Mouse (Mus musculus) cerebellum, adult 8-10 months (tissue): Measurements from ENCODE around the gene Caln1.

Experiments used
- DNase-seq: peaks from one replicate; pipeline ENCODE4 v3.0.0; 2022

The Caln1 gene

DNA sequence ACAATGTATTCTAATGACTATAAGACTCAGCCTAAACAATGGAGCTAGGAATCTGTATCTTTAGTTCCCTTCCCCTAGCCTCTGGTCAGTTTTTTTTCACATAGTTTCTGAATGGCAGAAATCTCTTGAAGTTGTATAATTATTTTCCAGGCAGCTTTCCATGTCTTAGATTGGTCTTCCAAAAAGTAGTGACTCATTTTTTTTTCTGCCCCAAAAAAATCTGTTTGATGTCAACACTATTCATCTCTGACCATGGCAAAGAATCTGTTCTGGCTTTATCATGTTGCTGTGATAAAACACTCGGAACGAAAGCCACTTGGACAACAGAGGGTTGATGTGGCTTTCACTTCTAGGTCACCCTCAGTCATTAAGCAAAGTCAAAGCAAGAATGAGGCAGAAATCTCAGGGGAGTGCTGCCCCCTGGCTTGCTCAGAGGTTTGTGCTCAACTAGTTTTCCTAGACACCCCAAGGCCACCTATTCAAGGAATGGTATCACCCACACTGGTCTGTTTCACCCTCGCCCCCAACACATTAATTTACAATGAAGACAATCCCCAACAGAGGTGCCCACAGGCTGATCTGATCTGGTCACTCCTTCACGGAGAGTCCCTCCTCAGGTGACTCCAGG, 450.9 kb downstream of the Caln1 start:
- DNase-seq = no peak

DNA sequence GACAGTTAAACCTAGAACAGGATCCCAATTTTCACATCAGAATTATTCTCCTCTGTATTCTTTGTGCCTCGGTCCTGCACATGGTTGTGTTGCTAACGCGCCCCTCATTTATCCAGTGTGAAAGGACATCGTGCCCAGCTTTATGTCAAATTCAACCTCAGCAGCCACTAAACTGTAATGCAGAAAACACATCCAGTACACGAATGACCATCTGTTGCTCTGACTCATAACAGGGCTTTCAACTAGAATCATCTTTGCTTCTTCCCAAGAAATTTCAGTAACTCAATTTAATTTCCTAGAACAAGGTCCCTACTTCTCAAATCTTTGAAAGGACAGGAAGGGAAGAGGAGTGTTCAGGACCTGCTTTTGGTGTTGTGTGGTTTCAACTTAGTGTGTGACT, 451.4 kb downstream of the Caln1 start:
- no peak for DNase-seq

DNA sequence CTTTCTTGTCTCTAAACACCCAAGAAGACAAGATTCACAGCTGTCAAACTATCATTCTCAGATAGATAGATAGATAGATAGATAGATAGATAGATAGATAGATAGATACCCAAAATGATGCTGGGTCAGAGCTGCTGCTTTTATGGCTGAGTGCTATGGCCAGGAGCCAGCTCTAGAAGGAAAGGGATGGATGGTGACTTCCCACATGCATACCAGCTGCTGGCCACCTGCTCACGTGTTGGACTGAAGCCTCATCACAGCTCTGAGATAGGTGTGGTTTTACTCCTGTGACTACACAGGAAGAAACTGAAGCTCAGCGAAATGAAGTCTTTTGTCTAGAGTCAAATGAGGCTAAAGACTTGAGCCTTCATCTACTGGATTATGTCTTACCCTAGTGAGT, 456.5 kb downstream of the Caln1 start:
- no peak for DNase-seq

DNA sequence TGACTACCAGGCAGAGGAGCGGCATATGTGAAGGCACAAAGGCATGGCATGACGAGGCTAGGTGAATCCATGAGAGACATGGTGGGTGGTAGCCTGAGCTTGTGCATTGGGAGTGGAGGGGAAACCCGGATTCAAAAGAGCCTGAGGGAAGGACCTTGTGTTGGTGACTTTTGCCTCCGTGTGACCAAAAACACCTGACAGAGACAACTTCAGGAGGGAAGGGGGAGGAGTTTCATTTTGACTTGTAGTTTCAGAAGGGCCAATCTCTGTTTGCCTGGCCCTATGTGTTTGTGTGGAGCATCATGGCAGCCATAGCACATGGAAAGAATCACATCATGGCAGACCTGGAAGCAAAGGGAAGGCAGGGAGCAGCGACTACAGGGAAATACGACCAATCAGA, 479.3 kb downstream of the Caln1 start:
- no peak for DNase-seq

DNA sequence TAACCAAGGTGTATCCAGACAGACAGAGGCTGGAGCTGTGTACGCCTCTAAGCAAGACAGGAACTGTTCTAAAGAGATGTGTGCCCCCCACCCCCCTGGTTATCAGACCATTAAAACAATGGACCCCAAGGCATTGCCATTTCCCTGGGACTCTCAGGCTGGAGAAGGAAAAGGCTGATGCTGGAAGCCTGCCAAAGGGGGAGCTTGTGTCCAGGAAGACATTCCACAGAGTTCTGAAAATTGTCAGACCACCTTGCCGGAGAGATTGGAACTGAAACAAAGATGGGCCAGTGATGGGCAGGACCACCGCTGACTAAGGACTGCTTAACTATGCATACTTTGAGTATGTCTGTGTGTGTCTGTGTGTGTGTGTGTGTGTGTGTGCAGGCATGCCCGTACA, 480.4 kb downstream of the Caln1 start:
- no peak for DNase-seq

DNA sequence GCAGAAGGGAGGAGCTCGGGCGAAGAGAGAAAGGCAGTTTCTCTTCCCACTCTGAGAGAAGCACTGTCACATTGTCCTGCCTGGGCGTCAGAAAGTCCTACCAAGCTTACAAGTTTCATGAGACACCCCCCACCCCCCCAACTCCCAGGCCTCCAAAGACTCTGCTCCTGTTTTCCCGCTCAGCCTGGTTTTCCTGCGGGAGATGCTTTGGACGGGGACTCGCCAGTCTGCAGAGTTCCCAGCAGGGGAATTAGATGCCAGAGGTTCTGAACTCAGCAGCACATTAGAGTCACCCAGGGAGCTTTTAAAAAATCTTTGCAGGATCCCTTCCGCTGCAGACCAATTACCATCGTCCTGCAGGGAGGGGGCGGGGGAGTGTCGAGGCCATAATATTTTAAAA, 482.9 kb downstream of the Caln1 start:
- no peak for DNase-seq

DNA sequence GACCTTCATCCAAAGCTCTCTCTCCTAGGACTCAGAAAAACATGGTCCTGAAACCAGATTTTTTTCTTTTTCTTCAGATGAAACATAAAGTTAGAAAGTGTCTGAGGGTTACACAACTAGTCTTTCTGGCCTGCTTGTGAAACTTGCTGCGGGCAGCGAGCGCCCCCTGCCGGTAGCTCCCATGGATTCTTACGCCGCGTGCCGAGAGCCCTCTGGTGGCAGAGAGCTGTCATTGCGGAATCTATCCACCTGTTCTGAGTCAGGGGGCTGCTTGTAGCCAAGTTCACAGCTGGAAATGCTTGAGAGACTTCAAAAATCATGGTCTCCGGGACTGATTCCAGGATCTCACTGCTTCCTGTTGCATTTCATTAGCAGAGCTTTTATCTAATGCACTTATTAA, 484.1 kb downstream of the Caln1 start:
- peak; percentile 94 for DNase-seq

DNA sequence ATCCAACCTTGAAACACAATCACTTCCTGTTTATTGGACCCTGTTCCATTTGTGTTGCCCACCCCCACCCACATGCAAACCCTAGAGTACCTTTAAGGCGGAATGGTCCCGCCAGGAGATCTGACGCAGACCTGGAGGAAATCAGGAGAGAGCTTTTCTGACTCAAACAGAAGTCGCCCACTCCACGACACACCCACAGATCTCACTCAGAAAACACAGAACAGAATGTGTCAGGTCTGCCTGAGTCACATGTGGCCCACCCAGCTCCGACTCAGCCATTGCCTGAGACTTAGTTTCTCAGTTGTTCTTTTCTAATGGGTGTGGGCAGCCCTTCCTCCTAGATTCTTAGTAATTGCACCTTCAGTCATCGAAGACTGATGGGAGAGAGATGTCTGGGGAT, 485.2 kb downstream of the Caln1 start:
- no peak for DNase-seq

DNA sequence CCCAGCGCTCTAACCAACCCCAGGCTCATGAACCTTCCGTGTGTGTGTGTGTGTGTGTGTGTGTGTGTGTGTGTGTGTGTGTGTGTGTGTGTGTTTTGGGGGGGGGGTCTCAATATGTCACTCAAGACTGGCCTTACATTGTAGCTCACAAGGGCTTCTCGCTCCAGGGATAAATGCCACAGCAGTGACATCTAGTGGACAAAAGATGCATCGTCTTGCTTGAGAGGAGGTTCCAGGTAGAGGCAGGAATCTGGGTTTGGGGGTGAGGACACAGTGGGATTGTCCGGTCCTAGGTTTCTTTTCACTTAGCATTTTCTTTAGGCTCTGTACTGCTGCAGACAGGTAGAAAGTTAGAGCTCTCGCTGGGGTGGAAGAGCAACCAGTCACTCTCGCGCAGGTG, 488.9 kb downstream of the Caln1 start:
- peak; percentile 69 for DNase-seq

DNA sequence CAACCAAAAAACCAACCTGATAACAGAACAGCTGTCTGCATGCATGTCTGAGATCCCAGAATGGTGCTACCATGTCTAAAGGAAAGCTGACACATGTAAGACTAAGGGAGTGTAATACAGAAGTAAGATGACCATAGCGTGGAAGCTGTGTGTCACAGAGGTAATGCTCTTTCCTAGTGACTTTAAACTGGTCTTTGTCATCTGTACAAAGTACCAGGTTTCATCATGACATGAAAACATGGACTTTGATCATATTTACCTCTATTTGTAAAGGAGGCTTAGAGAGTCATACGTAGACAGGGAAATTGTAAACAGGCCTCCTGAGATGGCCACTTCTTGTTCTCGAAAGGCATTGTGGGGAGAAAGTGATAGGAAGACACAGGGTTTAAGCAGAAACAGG, 489.5 kb downstream of the Caln1 start:
- DNase-seq = no peak

DNA sequence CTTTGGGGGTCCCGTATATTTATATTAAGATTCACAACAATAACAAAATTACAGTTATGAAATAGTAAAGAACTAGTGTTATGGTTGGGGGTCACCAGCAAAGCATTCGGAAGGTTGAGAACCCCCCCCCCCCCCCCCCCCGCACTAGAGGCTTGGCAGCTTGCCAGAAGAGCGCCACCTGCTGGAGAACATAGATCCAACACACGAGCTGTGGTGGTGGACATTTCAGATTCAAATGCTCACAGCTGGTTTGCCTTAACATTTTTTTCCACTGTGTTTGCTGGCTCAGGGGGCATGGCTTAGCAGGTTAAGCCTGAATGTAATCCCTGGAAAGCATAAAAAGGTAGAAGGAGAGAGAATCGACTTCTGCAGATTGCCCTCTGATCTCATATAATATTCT, 490.5 kb downstream of the Caln1 start:
- DNase-seq = no peak

DNA sequence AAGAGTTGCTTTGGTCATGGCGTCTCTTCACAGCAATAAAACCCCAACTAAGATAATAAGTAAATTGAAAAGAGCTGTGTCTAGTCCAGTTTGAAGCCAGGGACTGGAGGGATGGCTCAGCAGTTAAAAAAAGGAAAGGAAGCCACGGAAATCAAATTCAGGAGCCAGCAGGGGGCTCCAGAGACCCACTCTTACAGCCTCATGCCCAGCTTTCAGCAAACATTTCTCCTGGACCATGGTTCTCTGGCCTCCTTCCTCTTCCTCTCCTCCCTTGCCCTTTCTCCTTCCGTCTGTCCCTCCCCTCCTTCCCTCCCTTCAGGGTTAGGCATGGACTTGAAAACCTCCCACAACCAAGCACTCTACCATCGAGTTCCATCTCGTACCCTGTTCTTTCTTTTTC, 493.0 kb downstream of the Caln1 start:
- peak; percentile 72 for DNase-seq

DNA sequence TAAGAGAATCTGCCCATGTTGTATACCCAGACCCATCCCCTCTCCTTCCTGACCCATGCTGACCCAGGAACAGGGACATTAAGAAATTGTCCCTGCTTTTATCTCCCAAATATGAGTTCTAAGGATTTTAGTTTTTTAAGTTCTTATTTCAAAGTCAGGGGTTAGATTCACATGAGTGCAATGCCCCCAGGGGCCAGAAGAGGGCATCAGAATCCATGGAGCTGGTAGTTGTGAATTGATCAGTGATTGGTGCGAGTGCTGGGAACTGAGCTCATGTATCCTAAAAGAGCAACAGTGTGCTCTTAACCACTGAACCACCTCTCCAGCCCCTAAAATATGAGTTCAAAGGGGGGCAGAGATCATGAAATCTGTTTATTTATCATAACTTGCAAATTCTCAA, 500.6 kb downstream of the Caln1 start:
- DNase-seq = peak; percentile 36

DNA sequence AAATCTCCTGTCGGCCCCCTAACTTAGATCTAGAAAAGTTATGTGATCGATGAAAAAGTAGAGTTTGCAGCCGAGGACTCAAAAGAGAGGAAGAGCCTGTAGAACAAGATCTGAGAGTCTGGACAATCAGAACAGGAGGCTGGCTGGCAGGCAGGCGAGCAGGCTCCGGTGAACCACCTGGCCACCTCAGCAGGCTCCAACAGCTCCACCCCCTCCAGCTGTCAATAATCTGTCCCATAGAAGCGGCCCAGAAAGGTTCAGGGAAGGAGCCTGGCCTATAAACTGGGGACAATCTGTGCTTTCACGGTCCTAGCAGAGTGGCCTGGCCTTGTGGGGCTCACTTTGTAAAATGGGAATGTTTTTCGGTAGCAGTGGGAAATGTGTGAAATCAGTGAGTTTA, 501.8 kb downstream of the Caln1 start:
- DNase-seq = peak; percentile 92

DNA sequence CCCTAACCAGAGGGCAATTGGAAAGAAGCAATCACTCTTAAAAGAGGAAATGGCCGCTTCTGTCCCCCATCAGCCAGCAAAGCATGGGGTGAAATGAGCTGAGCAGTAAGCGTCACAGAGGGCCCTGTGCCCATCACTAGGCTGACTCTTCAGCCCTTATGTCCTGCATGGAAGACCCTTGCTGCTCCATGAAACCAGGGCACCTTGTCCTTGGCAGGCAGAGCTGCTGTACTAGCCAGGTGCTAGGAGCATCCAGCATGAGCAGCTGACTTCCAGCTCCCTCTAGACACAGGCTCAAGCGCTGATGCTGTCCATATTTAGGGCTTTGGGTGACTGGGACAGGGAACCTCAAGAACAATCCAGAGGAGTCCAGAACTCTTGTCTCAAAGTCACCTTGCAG, 506.1 kb downstream of the Caln1 start:
- no peak for DNase-seq

DNA sequence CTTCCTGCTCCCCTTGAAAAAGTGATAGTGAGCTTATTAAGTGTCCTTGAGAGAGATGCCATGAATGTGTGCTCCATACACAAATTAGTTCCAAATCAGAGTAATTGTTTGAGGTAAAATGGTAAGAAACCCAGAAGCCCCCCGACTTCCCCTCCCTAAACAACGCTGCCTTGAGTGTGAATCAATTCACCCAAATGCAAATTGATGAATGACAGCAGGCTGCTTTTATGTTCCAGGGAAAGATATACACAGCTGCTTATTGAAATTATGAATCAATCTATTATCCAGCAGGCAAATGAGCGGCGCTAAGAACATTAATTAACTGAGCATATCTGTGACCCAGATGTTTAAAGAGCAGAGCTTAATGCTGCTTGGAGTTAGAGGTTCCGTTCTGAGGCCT, 511.1 kb downstream of the Caln1 start:
- DNase-seq = no peak

DNA sequence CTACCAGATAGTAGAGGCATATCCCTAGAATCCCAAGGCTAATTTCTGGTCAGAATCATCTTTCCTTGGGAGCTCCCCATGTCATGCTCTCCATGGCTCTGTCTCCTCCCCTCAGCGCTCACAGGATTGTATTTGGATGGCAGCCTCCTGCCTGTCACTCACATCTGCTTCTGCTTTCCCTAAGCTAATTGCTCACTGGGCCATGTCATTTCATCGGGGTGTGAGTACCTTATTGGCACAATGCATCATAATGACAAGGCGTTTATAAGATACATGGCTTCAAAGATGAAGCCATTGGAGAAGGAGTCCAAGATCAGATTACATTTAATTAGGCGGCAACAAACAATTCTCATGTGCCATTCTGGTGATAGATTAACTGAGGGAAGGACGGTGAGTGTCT, 522.5 kb downstream of the Caln1 start:
- no peak for DNase-seq

DNA sequence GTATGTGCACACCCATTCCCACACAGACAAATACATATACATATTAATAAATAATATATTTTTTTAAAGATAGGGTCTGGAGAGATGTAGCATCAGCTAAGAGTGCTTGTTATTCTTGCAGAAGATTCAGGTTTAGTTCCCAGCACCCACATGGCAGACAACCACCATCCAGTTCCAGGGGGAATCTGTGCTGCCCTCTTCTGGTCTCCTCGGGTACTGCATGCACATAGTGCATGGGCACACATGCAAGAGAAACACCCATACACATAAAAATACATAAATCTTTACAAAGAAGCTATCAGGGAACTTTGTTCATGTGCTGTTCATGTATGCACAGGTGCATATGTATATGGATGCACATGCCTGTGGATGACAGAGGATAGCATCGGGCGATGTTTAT, 526.7 kb downstream of the Caln1 start:
- no peak for DNase-seq
